Mouse (Mus musculus): ENCODE data around the gene Cfap299. TPM values are rescaled to one million over a fixed set of nuclear protein-coding genes. Genes with fewer than 3 reads are reported as not detected.

Gene Cfap299
- polyA plus RNA-seq, 1 experiment from 2014 or later: 0.27 TPM

DNA sequence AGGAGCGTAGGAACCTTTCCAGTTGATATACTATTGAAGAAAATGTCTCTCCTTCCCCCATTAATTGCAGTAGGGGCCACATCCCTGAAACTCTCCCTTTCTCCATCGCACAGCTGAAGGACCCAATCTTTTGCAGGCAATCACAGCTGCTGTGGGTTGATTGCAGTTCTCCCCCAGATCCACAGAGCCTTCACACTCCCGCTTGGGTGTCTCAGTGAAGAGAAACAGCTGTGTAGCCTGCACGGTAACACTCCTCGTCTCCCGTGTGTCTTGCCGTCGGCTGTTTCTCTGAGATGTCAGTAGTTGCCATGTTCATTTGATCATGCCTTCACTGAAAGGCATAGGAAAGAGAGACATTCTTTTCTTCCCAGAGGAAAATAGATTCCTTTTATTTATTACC is 148.2 kb downstream of the Cfap299 start:
- H3K27me3 ChIP-seq (replicated peaks; ENCODE audit: control insufficient read depth, insufficient read depth, low read length): no peaks in the 10 kb centered on the region
- no peak overlapping the region for H3K27ac ChIP-seq (ENCODE audit: low read depth, low read length)
- 61% methylated on average over 8 of the region's 8 CpGs for WGBS
- no peak overlapping the region for H3K9ac ChIP-seq (ENCODE audit: low read depth, low read length)
- no peaks in the 10 kb centered on the region for H3K36me3 ChIP-seq (ENCODE audit: control insufficient read depth, insufficient read depth)
- TF ChIP-seq CTCF (IDR thresholded peaks at IDR 0.05; ENCODE audit: low read depth): no peak
- H3K4me1 ChIP-seq (replicated peaks; ENCODE audit: control insufficient read depth, insufficient read depth, low read length): no peaks in the 10 kb centered on the region
- ATAC-seq: no peak
- H3K4me3 ChIP-seq (ENCODE audit: low read depth, low read length): no peak overlapping the region
- H3K9me3 ChIP-seq (ENCODE audit: control insufficient read depth): no peaks in the 10 kb centered on the region
- no peak overlapping the region for H3K4me2 ChIP-seq (replicated peaks; ENCODE audit: low read depth)

DNA sequence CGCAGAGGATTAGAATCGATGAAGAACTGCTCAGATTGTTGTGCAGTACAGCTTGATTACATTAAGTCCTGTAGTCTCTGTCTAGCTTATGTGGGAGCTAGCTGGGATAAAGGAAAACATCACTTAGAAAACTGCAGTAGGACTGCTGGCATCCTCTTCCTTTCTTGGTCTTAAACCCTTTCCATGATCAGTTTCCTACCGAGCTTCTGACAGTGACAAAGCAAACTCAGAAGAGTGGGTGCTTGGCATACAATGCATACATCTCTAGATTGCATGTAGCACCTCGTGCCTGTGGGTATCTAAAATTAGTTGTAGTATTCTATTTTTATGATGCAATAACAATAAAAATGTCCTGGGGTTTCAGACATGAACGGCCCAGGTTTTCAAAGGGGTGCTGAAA is 154.4 kb downstream of the Cfap299 start:
- no peak overlapping the region for H3K4me2 ChIP-seq (replicated peaks; ENCODE audit: low read depth)
- no peaks in the 10 kb centered on the region for H3K36me3 ChIP-seq (ENCODE audit: control insufficient read depth, insufficient read depth)
- ATAC-seq: no peak
- no peak overlapping the region for H3K9ac ChIP-seq (ENCODE audit: low read depth, low read length)
- TF ChIP-seq CTCF (IDR thresholded peaks at IDR 0.05; ENCODE audit: low read depth): no peak
- 57% methylated on average over 5 of the region's 5 CpGs for WGBS
- H3K9me3 ChIP-seq (ENCODE audit: control insufficient read depth): no peaks in the 10 kb centered on the region
- H3K27ac ChIP-seq (ENCODE audit: low read depth, low read length): no peak overlapping the region
- no peaks in the 10 kb centered on the region for H3K27me3 ChIP-seq (replicated peaks; ENCODE audit: control insufficient read depth, insufficient read depth, low read length)
- no peaks in the 10 kb centered on the region for H3K4me1 ChIP-seq (replicated peaks; ENCODE audit: control insufficient read depth, insufficient read depth, low read length)
- H3K4me3 ChIP-seq (ENCODE audit: low read depth, low read length): no peak overlapping the region

DNA sequence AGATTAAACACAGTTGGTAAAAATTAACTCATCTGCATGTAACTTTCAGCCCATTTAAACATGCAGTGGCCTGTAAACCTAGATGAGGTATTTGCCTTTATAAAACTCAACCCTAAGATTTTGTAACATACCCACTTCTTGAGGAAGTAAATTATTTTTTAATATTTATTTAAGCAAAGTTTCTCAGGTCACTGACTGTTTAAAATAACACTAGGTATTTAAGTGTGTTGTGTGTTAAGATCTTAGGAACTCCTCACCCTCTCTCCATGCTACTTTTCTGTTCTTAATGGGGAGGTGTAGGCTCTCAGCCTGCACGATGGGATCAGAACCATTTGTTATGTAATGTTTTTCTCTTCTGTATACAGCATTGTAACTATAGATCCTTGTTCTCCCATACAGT is 156.1 kb downstream of the Cfap299 start:
- H3K27me3 ChIP-seq (replicated peaks; ENCODE audit: control insufficient read depth, insufficient read depth, low read length): no peaks in the 10 kb centered on the region
- no peaks in the 10 kb centered on the region for H3K9me3 ChIP-seq (ENCODE audit: control insufficient read depth)
- H3K4me3 ChIP-seq (ENCODE audit: low read depth, low read length): no peak overlapping the region
- no peak overlapping the region for H3K27ac ChIP-seq (ENCODE audit: low read depth, low read length)
- H3K4me1 ChIP-seq (replicated peaks; ENCODE audit: control insufficient read depth, insufficient read depth, low read length): no peaks in the 10 kb centered on the region
- no peak for ATAC-seq
- TF ChIP-seq CTCF (IDR thresholded peaks at IDR 0.05; ENCODE audit: low read depth): no peak
- 33% methylated on average over 1 of the region's 1 CpGs for WGBS
- H3K36me3 ChIP-seq (ENCODE audit: control insufficient read depth, insufficient read depth): no peaks in the 10 kb centered on the region
- no peak overlapping the region for H3K4me2 ChIP-seq (replicated peaks; ENCODE audit: low read depth)
- H3K9ac ChIP-seq (ENCODE audit: low read depth, low read length): no peak overlapping the region

DNA sequence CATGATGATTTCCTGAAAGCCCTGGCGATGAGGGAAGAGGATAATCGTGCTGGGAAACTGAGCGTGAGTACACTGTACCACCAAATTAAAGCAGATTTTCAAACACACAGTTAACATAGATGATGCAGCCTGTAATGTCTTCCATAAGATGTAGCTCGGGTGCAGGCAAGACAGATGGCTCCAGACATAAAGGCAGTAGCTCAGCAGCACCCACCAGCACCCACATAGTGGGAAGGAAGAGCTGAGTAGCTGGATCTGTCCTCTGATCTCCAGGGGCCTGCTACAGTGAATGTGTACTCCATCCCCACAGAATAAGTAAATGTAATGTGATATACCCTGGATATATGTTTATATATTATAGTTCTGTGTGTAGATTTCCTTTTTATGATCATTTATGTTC is 169.2 kb downstream of the Cfap299 start:
- Histone ChIP-seq H3K9me3 (ENCODE audit: control insufficient read depth) (no peaks in the 10 kb centered on the region), H3K9ac (ENCODE audit: low read depth, low read length) (no peak overlapping the region), H3K27me3 (replicated peaks; ENCODE audit: control insufficient read depth, insufficient read depth, low read length) (no peaks in the 10 kb centered on the region), H3K4me3 (ENCODE audit: low read depth, low read length) (no peak overlapping the region), H3K36me3 (ENCODE audit: control insufficient read depth, insufficient read depth) (no peaks in the 10 kb centered on the region), H3K4me2 (replicated peaks; ENCODE audit: low read depth) (no peak overlapping the region), H3K27ac (ENCODE audit: low read depth, low read length) (no peak overlapping the region), H3K4me1 (replicated peaks; ENCODE audit: control insufficient read depth, insufficient read depth, low read length) (no peaks in the 10 kb centered on the region)
- no peak for TF ChIP-seq CTCF (IDR thresholded peaks at IDR 0.05; ENCODE audit: low read depth)
- ATAC-seq: no peak
- 81% methylated on average over 4 of the region's 4 CpGs for WGBS

DNA sequence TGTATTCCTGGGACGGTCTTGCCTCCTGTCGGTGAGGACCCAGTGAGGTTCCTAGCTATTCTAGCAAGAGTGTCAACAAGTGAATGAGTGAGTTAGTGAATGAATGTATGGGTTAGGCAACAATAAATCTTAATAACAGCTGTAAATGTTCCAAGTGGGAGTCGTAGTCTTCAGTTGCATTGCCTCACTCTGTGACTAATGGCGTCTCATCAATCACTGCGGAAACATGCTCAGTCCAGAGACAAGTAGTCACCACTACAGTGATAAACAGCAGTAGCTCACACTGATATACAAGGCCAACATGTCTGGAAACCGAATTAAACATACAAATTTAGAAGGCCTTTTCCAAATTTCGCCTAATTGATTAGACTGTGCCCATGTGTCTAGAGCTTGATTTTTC is 187.1 kb downstream of the Cfap299 start:
- H3K9me3 ChIP-seq (ENCODE audit: control insufficient read depth): no peaks in the 10 kb centered on the region
- H3K4me3 ChIP-seq (ENCODE audit: low read depth, low read length): no peak overlapping the region
- WGBS: 55% methylated on average over 7 of the region's 7 CpGs
- no peaks in the 10 kb centered on the region for H3K4me1 ChIP-seq (replicated peaks; ENCODE audit: control insufficient read depth, insufficient read depth, low read length)
- no peak for TF ChIP-seq CTCF (IDR thresholded peaks at IDR 0.05; ENCODE audit: low read depth)
- no peak for ATAC-seq
- H3K27me3 ChIP-seq (replicated peaks; ENCODE audit: control insufficient read depth, insufficient read depth, low read length): no peaks in the 10 kb centered on the region
- no peak overlapping the region for H3K27ac ChIP-seq (ENCODE audit: low read depth, low read length)
- no peaks in the 10 kb centered on the region for H3K36me3 ChIP-seq (ENCODE audit: control insufficient read depth, insufficient read depth)
- H3K4me2 ChIP-seq (replicated peaks; ENCODE audit: low read depth): no peak overlapping the region
- no peak overlapping the region for H3K9ac ChIP-seq (ENCODE audit: low read depth, low read length)

DNA sequence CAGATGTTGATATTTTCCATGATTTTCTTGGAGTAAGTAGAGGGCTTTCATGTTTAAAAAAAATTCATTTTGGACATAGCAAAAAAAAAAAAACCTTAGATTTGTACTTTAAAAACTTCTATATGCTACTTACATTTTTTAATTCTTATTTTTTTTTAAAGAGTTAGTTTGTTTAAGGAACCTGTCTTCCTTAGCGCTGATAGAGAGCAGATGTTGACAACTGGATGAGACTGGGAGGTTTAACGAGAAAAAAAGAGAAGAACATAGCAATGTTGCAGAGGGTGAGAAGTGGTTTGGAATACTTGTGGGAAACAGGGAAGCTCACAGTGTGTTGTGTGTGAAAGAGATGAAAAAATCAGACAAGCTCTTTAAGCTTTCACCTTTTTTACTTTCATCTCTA is 191.0 kb downstream of the Cfap299 start:
- no peak overlapping the region for H3K4me2 ChIP-seq (replicated peaks; ENCODE audit: low read depth)
- no peak overlapping the region for H3K9ac ChIP-seq (ENCODE audit: low read depth, low read length)
- H3K4me1 ChIP-seq (replicated peaks; ENCODE audit: control insufficient read depth, insufficient read depth, low read length): no peaks in the 10 kb centered on the region
- WGBS: 62% methylated on average over 2 of the region's 2 CpGs
- no peak overlapping the region for H3K27ac ChIP-seq (ENCODE audit: low read depth, low read length)
- TF ChIP-seq CTCF (IDR thresholded peaks at IDR 0.05; ENCODE audit: low read depth): no peak
- no peak for ATAC-seq
- H3K27me3 ChIP-seq (replicated peaks; ENCODE audit: control insufficient read depth, insufficient read depth, low read length): no peaks in the 10 kb centered on the region
- no peak overlapping the region for H3K4me3 ChIP-seq (ENCODE audit: low read depth, low read length)
- no peaks in the 10 kb centered on the region for H3K36me3 ChIP-seq (ENCODE audit: control insufficient read depth, insufficient read depth)
- H3K9me3 ChIP-seq (ENCODE audit: control insufficient read depth): no peaks in the 10 kb centered on the region
